Mouse (Mus musculus): ENCODE measurements at regions not wholly inside any gene's neighbourhood (a gene's known extent, or its start where the extent isn't known, plus 50 kb on each side); places are given as distances from the start of the nearest gene placed in this dataset.

GRCm38 (mm10) chr4:142658156-142658555 lies 419.0 kb upstream of the Kazn start:
- DNase-seq (ENCODE audit: low spot score in 2 of 2), result no peak

GRCm38 (mm10) chr4:142641069-142641468 lies 401.9 kb upstream of the Kazn start:
- DNase-seq (ENCODE audit: low spot score in 2 of 2), result no peak

GRCm38 (mm10) chr4:142639340-142639733 lies 400.1 kb upstream of the Kazn start:
- DNase-seq (ENCODE audit: low spot score in 2 of 2), result no peak

GRCm38 (mm10) chr4:142638733-142639339 lies 399.6 kb upstream of the Kazn start:
- no peak for DNase-seq (ENCODE audit: low spot score in 2 of 2)

- DNase-seq (ENCODE audit: low spot score in 2 of 2), result no peak
Observed at GRCm38 (mm10) chr4:142638057-142638456, 398.9 kb upstream of the Kazn start.

GRCm38 (mm10) chr4:142634398-142634797 lies 395.2 kb upstream of the Kazn start:
- no peak for DNase-seq (ENCODE audit: low spot score in 2 of 2)

- DNase-seq (ENCODE audit: low spot score in 2 of 2), result no peak
Observed at GRCm38 (mm10) chr4:142633667-142634350, 394.6 kb upstream of the Kazn start.

- no peak for DNase-seq (ENCODE audit: low spot score in 2 of 2)
Observed at GRCm38 (mm10) chr4:142626503-142627194, 387.4 kb upstream of the Kazn start.

- DNase-seq (ENCODE audit: low spot score in 2 of 2), result no peak
Observed at GRCm38 (mm10) chr4:142625456-142625855, 386.3 kb upstream of the Kazn start.

GRCm38 (mm10) chr4:142622151-142622861 lies 383.1 kb upstream of the Kazn start:
- no peak for DNase-seq (ENCODE audit: low spot score in 2 of 2)

- no peak for DNase-seq (ENCODE audit: low spot score in 2 of 2)
Observed at GRCm38 (mm10) chr4:142619396-142619795, 380.2 kb upstream of the Kazn start.

GRCm38 (mm10) chr4:142618770-142619169 lies 379.6 kb upstream of the Kazn start:
- DNase-seq (ENCODE audit: low spot score in 2 of 2), result no peak

GRCm38 (mm10) chr4:142617676-142618075 lies 378.5 kb upstream of the Kazn start:
- DNase-seq (ENCODE audit: low spot score in 2 of 2), result peak in 1 of 2 experiments; percentile 25

GRCm38 (mm10) chr4:142616901-142617300 lies 377.7 kb upstream of the Kazn start:
- DNase-seq (ENCODE audit: low spot score in 2 of 2), result no peak

GRCm38 (mm10) chr4:142605098-142605497 lies 365.9 kb upstream of the Kazn start:
- no peak for DNase-seq (ENCODE audit: low spot score in 2 of 2)

GRCm38 (mm10) chr4:142597214-142597613 lies 358.0 kb upstream of the Kazn start:
- no peak for DNase-seq (ENCODE audit: low spot score in 2 of 2)

- no peak for DNase-seq (ENCODE audit: low spot score in 2 of 2)
Observed at GRCm38 (mm10) chr4:142589084-142589741, 350.0 kb upstream of the Kazn start.

- DNase-seq (ENCODE audit: low spot score in 2 of 2), result no peak
Observed at GRCm38 (mm10) chr4:142588418-142589083, 349.4 kb upstream of the Kazn start.

GRCm38 (mm10) chr4:142587345-142588035 lies 348.3 kb upstream of the Kazn start:
- no peak for DNase-seq (ENCODE audit: low spot score in 2 of 2)

- DNase-seq (ENCODE audit: low spot score in 2 of 2), result no peak
Observed at GRCm38 (mm10) chr4:142578536-142578935, 339.3 kb upstream of the Kazn start.
